Mouse (Mus musculus) E14TG2a.4 (cell line): ENCODE data around the gene Cdkl5.

Source experiments
- H3K27me3 ChIP-seq: 2 replicates; pipeline ENCODE4 v1.6.1; 2014; ENCODE audit warnings: low read length, control low read depth; ENCODE audit not compliant: insufficient read depth
- H3K36me3 ChIP-seq: 2 replicates; pipeline ENCODE4 v1.6.1; 2014; ENCODE audit warnings: low read length, control low read depth; ENCODE audit not compliant: insufficient read depth
- H3K4me1 ChIP-seq: replicated peaks from 2 replicates; pipeline ENCODE4 v1.6.1; 2014; ENCODE audit warnings: low read depth, low read length, control low read depth
- H3K4me3 ChIP-seq: replicated peaks from 2 replicates; pipeline ENCODE4 v1.5.1; 2014; ENCODE audit warnings: mild to moderate bottlenecking, low read length
- H3K9me3 ChIP-seq: 2 replicates; pipeline ENCODE4 v1.6.1; 2014; ENCODE audit warnings: low read length, control low read depth
- CTCF ChIP-seq: conservative IDR thresholded peaks from 2 replicates; pipeline ENCODE4 v1.5.1; 2014; ENCODE audit warnings: low read length
- NANOG ChIP-seq: IDR thresholded peaks from 2 replicates; pipeline ENCODE4 v1.6.1; 2014; ENCODE audit warnings: borderline replicate concordance, low read length, mixed read lengths
- POU5F1 ChIP-seq: IDR thresholded peaks from 2 replicates; pipeline ENCODE4 v1.6.1; 2014; ENCODE audit warnings: low read length, borderline replicate concordance

The Cdkl5 gene

GRCm38 (mm10) chrX:160944722-160945121 is 49.8 kb downstream of the Cdkl5 start:
- no peaks in the 10 kb centered on the region for H3K9me3 ChIP-seq
- no peak overlapping the region for H3K4me3 ChIP-seq
- TF ChIP-seq NANOG = no peak
- no peak for TF ChIP-seq CTCF
- TF ChIP-seq POU5F1 = no peak
- no peaks in the 10 kb centered on the region for H3K27me3 ChIP-seq
- H3K4me1 ChIP-seq = no peaks in the 10 kb centered on the region
- no peaks in the 10 kb centered on the region for H3K36me3 ChIP-seq

GRCm38 (mm10) chrX:160935541-160935940 is 59.0 kb downstream of the Cdkl5 start:
- Histone ChIP-seq H3K36me3 (no peaks in the 10 kb centered on the region), H3K4me3 (no peak overlapping the region), H3K9me3 (no peaks in the 10 kb centered on the region), H3K4me1 (no peaks in the 10 kb centered on the region), H3K27me3 (no peaks in the 10 kb centered on the region)
- TF ChIP-seq NANOG = no peak
- TF ChIP-seq POU5F1 = no peak
- TF ChIP-seq CTCF = no peak

- H3K9me3 ChIP-seq = no peaks in the 10 kb centered on the region
- no peaks in the 10 kb centered on the region for H3K27me3 ChIP-seq
- no peak overlapping the region for H3K4me3 ChIP-seq
- no peaks in the 10 kb centered on the region for H3K36me3 ChIP-seq
- H3K4me1 ChIP-seq = no peaks in the 10 kb centered on the region
- peak; percentile 49 for TF ChIP-seq CTCF
- TF ChIP-seq POU5F1 = no peak
These were observed 63.8 kb downstream of the Cdkl5 start for GRCm38 (mm10) chrX:160930656-160931055.

- H3K9me3 ChIP-seq = no peaks in the 10 kb centered on the region
- H3K27me3 ChIP-seq = no peaks in the 10 kb centered on the region
- TF ChIP-seq CTCF (no peak), POU5F1 (no peak), NANOG (no peak)
- no peaks in the 10 kb centered on the region for H3K4me1 ChIP-seq
- H3K36me3 ChIP-seq = no peaks in the 10 kb centered on the region
- H3K4me3 ChIP-seq = no peak overlapping the region
These were observed 65.6 kb downstream of the Cdkl5 start for GRCm38 (mm10) chrX:160928870-160929269.

- H3K9me3 ChIP-seq = no peaks in the 10 kb centered on the region
- H3K36me3 ChIP-seq = no peaks in the 10 kb centered on the region
- no peaks in the 10 kb centered on the region for H3K27me3 ChIP-seq
- H3K4me1 ChIP-seq = no peaks in the 10 kb centered on the region
- H3K4me3 ChIP-seq = no peak overlapping the region
- no peak for TF ChIP-seq CTCF
- no peak for TF ChIP-seq NANOG
- TF ChIP-seq POU5F1 = no peak
These were observed 75.4 kb downstream of the Cdkl5 start for GRCm38 (mm10) chrX:160919022-160919637.

- no peak for TF ChIP-seq NANOG
- TF ChIP-seq POU5F1 = no peak
- TF ChIP-seq CTCF = no peak
- Histone ChIP-seq H3K9me3 (no peaks in the 10 kb centered on the region), H3K4me1 (no peaks in the 10 kb centered on the region), H3K27me3 (no peaks in the 10 kb centered on the region), H3K36me3 (no peaks in the 10 kb centered on the region), H3K4me3 (no peak within 1 kb of the TSS)
These were observed 87.6 kb downstream of the Cdkl5 start, which contains the start of gene Gja6 for GRCm38 (mm10) chrX:160906952-160907351. Gene Gja6 (minus strand): TSS chrX:160907052.

GRCm38 (mm10) chrX:160906477-160906876 is 88.0 kb downstream of the Cdkl5 start:
- H3K36me3 ChIP-seq = no peaks in the 10 kb centered on the region
- H3K9me3 ChIP-seq = no peaks in the 10 kb centered on the region
- no peaks in the 10 kb centered on the region for H3K27me3 ChIP-seq
- H3K4me1 ChIP-seq = no peaks in the 10 kb centered on the region
- TF ChIP-seq NANOG = no peak
- TF ChIP-seq CTCF = no peak
- TF ChIP-seq POU5F1 = no peak
- H3K4me3 ChIP-seq = no peak overlapping the region

- Histone ChIP-seq H3K36me3 (no peaks in the 10 kb centered on the region), H3K9me3 (no peaks in the 10 kb centered on the region), H3K27me3 (no peaks in the 10 kb centered on the region), H3K4me3 (no peak overlapping the region), H3K4me1 (no peaks in the 10 kb centered on the region)
- TF ChIP-seq NANOG (no peak), CTCF (no peak), POU5F1 (no peak)
These were observed 88.6 kb downstream of the Cdkl5 start for GRCm38 (mm10) chrX:160905913-160906312.

- Histone ChIP-seq H3K36me3 (no peaks in the 10 kb centered on the region), H3K4me3 (no peak overlapping the region), H3K4me1 (no peaks in the 10 kb centered on the region), H3K27me3 (no peaks in the 10 kb centered on the region), H3K9me3 (no peaks in the 10 kb centered on the region)
- TF ChIP-seq CTCF (no peak), NANOG (no peak), POU5F1 (no peak)
These were observed 89.3 kb downstream of the Cdkl5 start for GRCm38 (mm10) chrX:160905041-160905678.
